Mouse (Mus musculus): ENCODE measurements around the gene Slfn9. TPM values are rescaled to one million over a fixed set of nuclear protein-coding genes. Genes with fewer than 3 reads are reported as not detected.
"Not testable (repeated sequence)": the region's sequence is repeated elsewhere in the genome, so short reads cannot be mapped to it uniquely, and the experiment has no call there.

The Slfn9 gene
- total RNA-seq, 1 experiment = 10.9 TPM

- H3K9me3 ChIP-seq (ENCODE audit: control insufficient read depth, insufficient read depth, low read depth, low read length) = no peaks in the 10 kb centered on the region
- H3K27ac ChIP-seq (ENCODE audit: insufficient read depth, low read depth, low read length, poor library complexity, severe bottlenecking) = no peak overlapping the region
- no peaks in the 10 kb centered on the region; the same call in 1 of the 2 replicates for H3K36me3 ChIP-seq (ENCODE audit: control insufficient read depth, insufficient read depth, low read length, poor library complexity, severe bottlenecking)
- in situ Hi-C loops (cut with MboI; ENCODE audit: low sequenced_read_pairs in 2 of 2, unreplicated experiment in 2 of 2) = no loop called here
- no peak overlapping the region for H3K9ac ChIP-seq (ENCODE audit: insufficient read depth, low read depth, low read length, poor library complexity, severe bottlenecking)
- H3K4me1 ChIP-seq (ENCODE audit: control insufficient read depth in 2 of 2, insufficient read depth in 2 of 2, low read length in 2 of 2, poor library complexity in 1 of 2) = peaks cover 0 to 2% of the 10 kb centered on the region in 2 experiments; a peak in 1 of 4 replicates
- H3K4me3 ChIP-seq (ENCODE audit: insufficient read depth in 1 of 2, low read depth in 1 of 2, low read length in 2 of 2, poor library complexity in 1 of 2, severe bottlenecking in 1 of 2) = no peak overlapping the region
- no peak for DNase-seq (ENCODE audit: low read depth, low spot score)
- TF ChIP-seq ZNF384 (IDR thresholded peaks at IDR 0.05; ENCODE audit: low read depth, low read length) = no peak
- no peak for TF ChIP-seq ZC3H11A (IDR thresholded peaks at IDR 0.05; ENCODE audit: borderline replicate concordance, low read depth, low read length)
- TF ChIP-seq CHD2 (IDR thresholded peaks at IDR 0.05; ENCODE audit: low read depth, low read length) = no peak
- no peak for TF ChIP-seq HCFC1 (IDR thresholded peaks at IDR 0.05; ENCODE audit: borderline replicate concordance, insufficient read depth, low read length)
- TF ChIP-seq MAFK (IDR thresholded peaks at IDR 0.05; ENCODE audit: insufficient read depth, low read depth, low read length) = no peak
Observed at GRCm38 (mm10) chr11:82983193-82983592, 8.4 kb downstream of the Slfn9 start.

DNA sequence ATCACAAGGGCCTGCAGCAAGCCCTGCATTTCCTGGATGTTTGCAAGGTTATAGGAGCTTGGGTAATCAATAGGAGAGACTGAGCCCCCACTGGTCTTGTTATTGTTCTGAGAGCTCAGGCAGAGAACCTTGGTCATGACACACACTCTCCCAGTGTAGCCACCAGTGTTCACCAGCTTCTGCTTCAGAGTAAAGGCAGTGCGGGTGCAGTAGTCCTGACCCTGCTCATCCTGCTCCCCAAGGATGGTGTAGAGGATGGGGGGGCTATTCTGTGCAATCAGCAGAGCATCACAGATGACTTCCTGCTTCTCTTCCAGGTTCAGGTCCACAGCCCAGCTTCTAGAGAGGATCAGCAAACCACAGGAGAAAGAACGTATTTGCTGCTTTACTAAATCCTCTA, 9.2 kb downstream of the Slfn9 start:
- H3K36me3 ChIP-seq (ENCODE audit: control insufficient read depth, insufficient read depth, low read length, poor library complexity, severe bottlenecking); in situ Hi-C loops (cut with MboI; ENCODE audit: low sequenced_read_pairs in 2 of 2, unreplicated experiment in 2 of 2); H3K27ac ChIP-seq (ENCODE audit: insufficient read depth, low read depth, low read length, poor library complexity, severe bottlenecking); H3K4me3 ChIP-seq (ENCODE audit: insufficient read depth in 1 of 2, low read depth in 1 of 2, low read length in 2 of 2, poor library complexity in 1 of 2, severe bottlenecking in 1 of 2); H3K9ac ChIP-seq (ENCODE audit: insufficient read depth, low read depth, low read length, poor library complexity, severe bottlenecking); DNase-seq (ENCODE audit: low read depth, low spot score); H3K4me1 ChIP-seq (ENCODE audit: control insufficient read depth in 2 of 2, insufficient read depth in 2 of 2, low read length in 2 of 2, poor library complexity in 1 of 2); H3K9me3 ChIP-seq (ENCODE audit: control insufficient read depth, insufficient read depth, low read depth, low read length): not testable (repeated sequence)

DNA sequence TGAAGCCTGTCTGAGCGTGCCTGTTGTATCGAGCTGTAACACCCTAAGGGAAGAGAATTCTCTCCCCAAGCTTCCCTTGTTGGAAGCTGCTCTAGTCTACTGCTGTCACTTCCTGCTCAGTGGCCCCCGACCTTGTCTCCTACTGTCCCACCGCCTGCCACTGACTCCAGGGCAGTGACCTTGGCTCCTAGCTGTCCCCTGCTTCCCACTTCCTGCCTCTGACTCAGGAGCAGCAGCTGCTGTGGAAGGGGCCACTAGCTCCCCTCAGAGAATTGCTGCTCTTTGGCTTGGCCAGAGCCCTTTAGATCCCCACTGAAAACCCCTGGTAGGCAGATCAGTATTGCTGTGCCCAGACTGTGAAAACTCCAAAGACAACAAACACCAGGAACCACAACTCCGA, 17.7 kb downstream of the Slfn9 start:
- Histone ChIP-seq H3K27ac (ENCODE audit: insufficient read depth, low read depth, low read length, poor library complexity, severe bottlenecking) (no peak overlapping the region), H3K4me1 (ENCODE audit: control insufficient read depth in 2 of 2, insufficient read depth in 2 of 2, low read length in 2 of 2, poor library complexity in 1 of 2) (0 out of 4 replicates have a peak, but pooled peaks cover 0 to 1% of the 10 kb centered on the region in 2 experiments), H3K9me3 (ENCODE audit: control insufficient read depth, insufficient read depth, low read depth, low read length) (no peaks in the 10 kb centered on the region), H3K36me3 (ENCODE audit: control insufficient read depth, insufficient read depth, low read length, poor library complexity, severe bottlenecking) (no peaks in the 10 kb centered on the region), H3K4me3 (ENCODE audit: insufficient read depth in 1 of 2, low read depth in 1 of 2, low read length in 2 of 2, poor library complexity in 1 of 2, severe bottlenecking in 1 of 2) (no peak overlapping the region), H3K9ac (ENCODE audit: insufficient read depth, low read depth, low read length, poor library complexity, severe bottlenecking) (no peak overlapping the region)
- TF ChIP-seq ZNF384 (IDR thresholded peaks at IDR 0.05; ENCODE audit: low read depth, low read length) = no peak
- no peak for TF ChIP-seq CHD2 (IDR thresholded peaks at IDR 0.05; ENCODE audit: low read depth, low read length)
- no peak for DNase-seq (ENCODE audit: low read depth, low spot score)
- in situ Hi-C loops (cut with MboI; ENCODE audit: low sequenced_read_pairs in 2 of 2, unreplicated experiment in 2 of 2) = no loop called here

DNA sequence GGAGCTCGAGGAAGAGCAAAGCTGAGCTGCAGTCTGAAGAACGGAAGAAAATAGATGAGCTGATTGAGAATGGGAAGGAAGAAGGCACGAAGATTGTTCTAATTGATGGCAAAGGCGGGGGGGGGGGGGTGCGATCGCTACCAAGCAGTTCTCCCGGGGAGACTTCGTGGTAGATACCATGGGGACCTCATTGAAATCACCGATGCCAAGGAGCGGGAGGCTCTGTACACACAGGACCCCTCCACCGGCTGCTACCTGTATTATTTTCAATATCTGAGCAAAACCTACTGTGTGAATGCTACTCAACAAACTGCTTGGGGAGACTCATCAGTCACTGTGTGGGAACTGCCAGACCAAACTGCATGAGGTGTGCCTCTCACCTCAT, 20.0 kb downstream of the Slfn9 start:
- Histone ChIP-seq H3K36me3 (ENCODE audit: control insufficient read depth, insufficient read depth, low read length, poor library complexity, severe bottlenecking) (no peaks in the 10 kb centered on the region), H3K4me1 (ENCODE audit: control insufficient read depth in 2 of 2, insufficient read depth in 2 of 2, low read length in 2 of 2, poor library complexity in 1 of 2) (0 out of 4 replicates have a peak, but pooled peaks cover 0 to 1% of the 10 kb centered on the region in 2 experiments), H3K27ac (ENCODE audit: insufficient read depth, low read depth, low read length, poor library complexity, severe bottlenecking) (no peak overlapping the region), H3K9me3 (ENCODE audit: control insufficient read depth, insufficient read depth, low read depth, low read length) (no peaks in the 10 kb centered on the region), H3K4me3 (ENCODE audit: insufficient read depth in 1 of 2, low read depth in 1 of 2, low read length in 2 of 2, poor library complexity in 1 of 2, severe bottlenecking in 1 of 2) (no peak overlapping the region), H3K9ac (ENCODE audit: insufficient read depth, low read depth, low read length, poor library complexity, severe bottlenecking) (no peak overlapping the region)
- in situ Hi-C loops (cut with MboI; ENCODE audit: low sequenced_read_pairs in 2 of 2, unreplicated experiment in 2 of 2) = no loop called here
- TF ChIP-seq HCFC1 (IDR thresholded peaks at IDR 0.05; ENCODE audit: borderline replicate concordance, insufficient read depth, low read length) (no peak), ZC3H11A (IDR thresholded peaks at IDR 0.05; ENCODE audit: borderline replicate concordance, low read depth, low read length) (no peak), MAFK (IDR thresholded peaks at IDR 0.05; ENCODE audit: insufficient read depth, low read depth, low read length) (no peak), CHD2 (IDR thresholded peaks at IDR 0.05; ENCODE audit: low read depth, low read length) (no peak), ZNF384 (IDR thresholded peaks at IDR 0.05; ENCODE audit: low read depth, low read length) (no peak)
- DNase-seq (ENCODE audit: low read depth, low spot score) = no peak

GRCm38 (mm10) chr11:82970712-82971589, 20.7 kb downstream of the Slfn9 start:
- H3K9me3 ChIP-seq (ENCODE audit: control insufficient read depth, insufficient read depth, low read depth, low read length) = no peaks in the 10 kb centered on the region
- TF ChIP-seq HCFC1 (IDR thresholded peaks at IDR 0.05; ENCODE audit: borderline replicate concordance, insufficient read depth, low read length) = no peak
- TF ChIP-seq ZNF384 (IDR thresholded peaks at IDR 0.05; ENCODE audit: low read depth, low read length) = no peak
- TF ChIP-seq ZC3H11A (IDR thresholded peaks at IDR 0.05; ENCODE audit: borderline replicate concordance, low read depth, low read length) = no peak
- no peak for TF ChIP-seq MAFK (IDR thresholded peaks at IDR 0.05; ENCODE audit: insufficient read depth, low read depth, low read length)
- TF ChIP-seq CHD2 (IDR thresholded peaks at IDR 0.05; ENCODE audit: low read depth, low read length) = no peak
- H3K4me3 ChIP-seq (ENCODE audit: insufficient read depth in 1 of 2, low read depth in 1 of 2, low read length in 2 of 2, poor library complexity in 1 of 2, severe bottlenecking in 1 of 2) = peak overlapping the region in 1 of 2 experiments; percentile 36; a peak in 1 of 4 replicates
- no peaks in the 10 kb centered on the region for H3K36me3 ChIP-seq (ENCODE audit: control insufficient read depth, insufficient read depth, low read length, poor library complexity, severe bottlenecking)
- H3K9ac ChIP-seq (ENCODE audit: insufficient read depth, low read depth, low read length, poor library complexity, severe bottlenecking) = no peak overlapping the region
- no peak for DNase-seq (ENCODE audit: low read depth, low spot score)
- H3K27ac ChIP-seq (ENCODE audit: insufficient read depth, low read depth, low read length, poor library complexity, severe bottlenecking) = no peak overlapping the region
- in situ Hi-C loops (cut with MboI; ENCODE audit: low sequenced_read_pairs in 2 of 2, unreplicated experiment in 2 of 2) = no loop called here
- 0 out of 4 replicates have a peak, but pooled peaks cover 0 to 1% of the 10 kb centered on the region in 2 experiments for H3K4me1 ChIP-seq (ENCODE audit: control insufficient read depth in 2 of 2, insufficient read depth in 2 of 2, low read length in 2 of 2, poor library complexity in 1 of 2)

All from ES-E14 (cell line).